Mouse (Mus musculus) brown adipose tissue, adult 24 weeks (tissue): ENCODE measurements around the gene Sez6. TPM values are rescaled to one million over a fixed set of nuclear protein-coding genes. Genes with fewer than 3 reads are reported as not detected.

Experiments used
- H3K27ac ChIP-seq: fragments of 200-500 bp; replicated peaks from 2 replicates; pipeline ENCODE4 v1.5.1; 2012; ENCODE audit warnings: low read depth, mild to moderate bottlenecking, low read length
- H3K4me1 ChIP-seq: fragments of 200-500 bp; 2 replicates; pipeline ENCODE4 v1.6.1; 2012; ENCODE audit warnings: low read length, mixed read lengths; ENCODE audit not compliant: control insufficient read depth, insufficient read depth, insufficient read length
- H3K4me3 ChIP-seq: fragments of 200-500 bp; 2 replicates; pipeline ENCODE4 v1.5.1; 2012; ENCODE audit warnings: low read depth, mild to moderate bottlenecking, low read length, moderate library complexity; ENCODE audit not compliant: insufficient read depth
- polyA plus RNA-seq: library from polyadenylated mRNA; stranded (reverse); fragments of >200 nt; gene quantifications from 2 replicates; pipeline ENCODE4 v1.2.4, GENCODE M21; 2012; ENCODE audit not compliant: missing spikeins, insufficient read depth, insufficient read length

The Sez6 gene
- polyA plus RNA-seq: 0.44 TPM in 1 of 2 replicates, not detected in the other

- Histone ChIP-seq H3K27ac (no peak within 1 kb of the TSS), H3K4me3 (no peak within 1 kb of the TSS), H3K4me1 (peaks cover 2% of the 10 kb centered on the region; the same call in 1 of the 2 replicates)
Measured at GRCm38 (mm10) chr11:77930751-77931540, at the start of gene Sez6. Gene Sez6, plus strand, starts transcription at chr11:77930800.

- Histone ChIP-seq H3K27ac (no peak overlapping the region), H3K4me3 (no peak overlapping the region)
Measured at GRCm38 (mm10) chr11:77884524-77885245, 45.9 kb upstream of the Sez6 start.

GRCm38 (mm10) chr11:77885246-77885575, 45.4 kb upstream of the Sez6 start:
- no peak overlapping the region for H3K27ac ChIP-seq
- no peak overlapping the region for H3K4me3 ChIP-seq
- peaks cover 3% of the 10 kb centered on the region; the same call in 1 of the 2 replicates for H3K4me1 ChIP-seq

More at GRCm38 (mm10) chr11:77884524-77885245, 45.9 kb upstream of the Sez6 start:
- peaks cover 3% of the 10 kb centered on the region; the same call in 1 of the 2 replicates for H3K4me1 ChIP-seq

GRCm38 (mm10) chr11:77887373-77887960, 43.1 kb upstream of the Sez6 start:
- Histone ChIP-seq H3K27ac (no peak overlapping the region), H3K4me1 (peaks cover 3% of the 10 kb centered on the region; the same call in 1 of the 2 replicates), H3K4me3 (no peak overlapping the region)

- no peak overlapping the region for H3K27ac ChIP-seq
- peaks cover 7% of the 10 kb centered on the region; the same call in 1 of the 2 replicates for H3K4me1 ChIP-seq
- no peak overlapping the region for H3K4me3 ChIP-seq
Measured at GRCm38 (mm10) chr11:77888846-77889245, 41.8 kb upstream of the Sez6 start.

- Histone ChIP-seq H3K4me1 (peaks cover 8% of the 10 kb centered on the region), H3K27ac (no peak overlapping the region), H3K4me3 (no peak overlapping the region)
Measured at GRCm38 (mm10) chr11:77889484-77889883, 41.1 kb upstream of the Sez6 start.

GRCm38 (mm10) chr11:77890648-77891258, 39.8 kb upstream of the Sez6 start:
- Histone ChIP-seq H3K4me3 (no peak overlapping the region), H3K27ac (no peak overlapping the region), H3K4me1 (peaks cover 11% of the 10 kb centered on the region)

GRCm38 (mm10) chr11:77892883-77893282, 37.7 kb upstream of the Sez6 start:
- no peak overlapping the region for H3K4me3 ChIP-seq
- H3K4me1 ChIP-seq: peaks cover 8% of the 10 kb centered on the region
- no peak overlapping the region for H3K27ac ChIP-seq

GRCm38 (mm10) chr11:77893283-77893682, 37.3 kb upstream of the Sez6 start:
- no peak overlapping the region for H3K27ac ChIP-seq
- H3K4me1 ChIP-seq: peaks cover 8% of the 10 kb centered on the region
- no peak overlapping the region for H3K4me3 ChIP-seq

GRCm38 (mm10) chr11:77893787-77894718, 36.5 kb upstream of the Sez6 start, which contains the start of gene Pipox:
Gene Pipox, minus strand, starts transcription at chr11:77894096.
- Histone ChIP-seq H3K27ac (no peak within 1 kb of the TSS), H3K4me3 (no peak within 1 kb of the TSS), H3K4me1 (peaks cover 8% of the 10 kb centered on the region)

GRCm38 (mm10) chr11:77894967-77895366, 35.6 kb upstream of the Sez6 start:
- peaks cover 8% of the 10 kb centered on the region for H3K4me1 ChIP-seq
- no peak overlapping the region for H3K27ac ChIP-seq
- H3K4me3 ChIP-seq: no peak overlapping the region

- peaks cover 8% of the 10 kb centered on the region for H3K4me1 ChIP-seq
- H3K27ac ChIP-seq: no peak overlapping the region
- H3K4me3 ChIP-seq: no peak overlapping the region
Measured at GRCm38 (mm10) chr11:77896011-77896410, 34.6 kb upstream of the Sez6 start.

- Histone ChIP-seq H3K4me3 (no peak overlapping the region), H3K27ac (no peak overlapping the region), H3K4me1 (peaks cover 8% of the 10 kb centered on the region)
Measured at GRCm38 (mm10) chr11:77896480-77896819, 34.1 kb upstream of the Sez6 start.
